Mouse (Mus musculus): ENCODE results near the gene Cacng8.

The Cacng8 gene

GRCm38 (mm10) chr7:3390413-3391080, at the start of gene Cacng8:
TSS of gene Cacng8 (plus strand) at chr7:3390683.
- in situ Hi-C loops (cut with MboI, MseI): no loop called here

- in situ Hi-C loops (cut with MboI, MseI): no loop called here
Measured at GRCm38 (mm10) chr7:3343861-3344260, 46.6 kb upstream of the Cacng8 start.

- in situ Hi-C loops (cut with MboI, MseI): no loop called here
Measured at GRCm38 (mm10) chr7:3345301-3345700, 45.2 kb upstream of the Cacng8 start.

- in situ Hi-C loops (cut with MboI, MseI): no loop called here
Measured at GRCm38 (mm10) chr7:3347366-3348287, 42.9 kb upstream of the Cacng8 start.

- in situ Hi-C loops (cut with MboI, MseI): no loop called here
Measured at GRCm38 (mm10) chr7:3348326-3348725, 42.2 kb upstream of the Cacng8 start.

- in situ Hi-C loops (cut with MboI, MseI): no loop called here
Measured at GRCm38 (mm10) chr7:3349775-3350174, 40.7 kb upstream of the Cacng8 start.

GRCm38 (mm10) chr7:3351536-3351935, 38.9 kb upstream of the Cacng8 start:
- in situ Hi-C loops (cut with MboI, MseI): no loop called here

- in situ Hi-C loops (cut with MboI, MseI): no loop called here
Measured at GRCm38 (mm10) chr7:3354850-3355249, 35.6 kb upstream of the Cacng8 start.

- in situ Hi-C loops (cut with MboI, MseI): no loop called here
Measured at GRCm38 (mm10) chr7:3360678-3361077, 29.8 kb upstream of the Cacng8 start.

GRCm38 (mm10) chr7:3365547-3366279, 24.8 kb upstream of the Cacng8 start:
- in situ Hi-C loops (cut with MboI, MseI): no loop called here

GRCm38 (mm10) chr7:3366705-3367516, 23.6 kb upstream of the Cacng8 start:
- in situ Hi-C loops (cut with MboI, MseI): no loop called here

- in situ Hi-C loops (cut with MboI, MseI): no loop called here
Measured at GRCm38 (mm10) chr7:3367569-3367968, 22.9 kb upstream of the Cacng8 start.

- in situ Hi-C loops (cut with MboI, MseI): no loop called here
Measured at GRCm38 (mm10) chr7:3368311-3368710, 22.2 kb upstream of the Cacng8 start.

GRCm38 (mm10) chr7:3369189-3369588, 21.3 kb upstream of the Cacng8 start:
- in situ Hi-C loops (cut with MboI, MseI): no loop called here

GRCm38 (mm10) chr7:3370407-3370806, 20.1 kb upstream of the Cacng8 start:
- in situ Hi-C loops (cut with MboI, MseI): no loop called here

GRCm38 (mm10) chr7:3372376-3372775, 18.1 kb upstream of the Cacng8 start:
- in situ Hi-C loops (cut with MboI, MseI): no loop called here

GRCm38 (mm10) chr7:3373754-3374153, 16.7 kb upstream of the Cacng8 start:
- in situ Hi-C loops (cut with MboI, MseI): no loop called here

GRCm38 (mm10) chr7:3376831-3377230, 13.7 kb upstream of the Cacng8 start:
- in situ Hi-C loops (cut with MboI, MseI): no loop called here

GRCm38 (mm10) chr7:3382123-3382522, 8.4 kb upstream of the Cacng8 start:
- in situ Hi-C loops (cut with MboI, MseI): no loop called here

- in situ Hi-C loops (cut with MboI, MseI): no loop called here
Measured at GRCm38 (mm10) chr7:3384807-3385319, 5.6 kb upstream of the Cacng8 start.

Data from T-helper 2 cell (primary cell).